Mouse (Mus musculus) urinary bladder, postnatal 25 days (tissue): ENCODE data around the gene Rai1.

Experiments used
- DNase-seq: peaks from one replicate; pipeline ENCODE4 v3.0.0; 2022; ENCODE audit warnings: low spot score

The Rai1 gene

DNA sequence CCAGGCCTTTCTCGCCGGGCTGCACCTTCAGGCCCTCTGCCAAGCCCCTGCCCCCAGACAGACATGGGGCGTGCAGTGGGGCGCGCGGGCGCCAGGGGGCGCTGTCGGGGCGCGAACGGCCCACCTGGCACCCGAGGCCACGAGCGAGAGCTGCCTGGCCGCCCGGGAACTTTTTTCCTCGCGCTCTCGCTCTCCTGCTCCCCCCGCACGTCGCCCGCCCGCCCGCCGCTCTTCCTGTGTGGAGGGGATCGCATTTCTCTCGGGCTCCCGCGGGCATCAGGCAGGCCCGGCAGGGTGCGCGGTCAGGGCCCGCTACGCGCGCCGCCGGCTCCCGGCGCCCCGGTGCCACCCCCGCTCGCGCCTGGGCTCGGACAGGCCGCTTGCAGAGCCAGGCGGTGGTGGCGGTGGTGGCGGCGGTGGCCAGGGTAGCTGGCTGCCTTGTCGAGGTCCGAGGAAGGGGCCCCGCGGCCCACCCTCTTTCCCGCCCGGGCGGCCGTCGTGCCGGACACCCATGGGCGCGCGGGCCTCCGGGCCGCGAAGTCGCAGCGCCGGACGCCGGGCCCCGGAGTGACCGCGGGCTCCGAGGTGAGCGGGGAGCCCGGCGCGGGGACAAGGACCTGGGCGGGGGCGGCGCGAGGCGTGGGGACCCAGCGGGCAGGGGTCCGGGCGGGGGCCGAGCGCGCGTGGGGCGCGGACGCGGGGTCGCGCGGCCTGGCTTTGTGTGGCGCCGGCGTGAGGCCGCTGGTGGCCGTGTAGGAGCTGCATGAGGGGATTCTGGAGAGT is at the start of gene Rai1:
Gene Rai1 (plus strand): TSS at position 204 of the 783 bp plus-strand sequence.
- peak; percentile 93 for DNase-seq

DNA sequence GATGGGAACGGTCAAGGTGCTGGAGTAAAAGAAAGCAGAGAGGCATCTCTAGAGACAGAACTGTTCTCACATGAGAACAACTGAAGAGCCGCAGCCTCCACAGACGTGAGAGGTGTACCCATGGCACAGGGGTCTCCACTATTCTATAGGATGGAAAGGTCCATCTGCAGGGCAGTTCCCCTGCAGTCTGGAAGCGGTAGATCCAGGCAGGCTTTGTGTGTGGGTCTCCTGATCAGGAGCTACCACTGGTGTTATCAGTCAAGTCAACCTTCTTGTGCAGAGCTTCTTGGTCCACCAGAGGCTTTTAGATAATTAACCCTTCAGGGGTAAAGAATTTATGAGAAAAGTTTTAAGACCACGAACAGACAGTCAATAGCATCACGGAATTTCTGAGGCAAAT is 48.3 kb upstream of the Rai1 start:
- DNase-seq: no peak

DNA sequence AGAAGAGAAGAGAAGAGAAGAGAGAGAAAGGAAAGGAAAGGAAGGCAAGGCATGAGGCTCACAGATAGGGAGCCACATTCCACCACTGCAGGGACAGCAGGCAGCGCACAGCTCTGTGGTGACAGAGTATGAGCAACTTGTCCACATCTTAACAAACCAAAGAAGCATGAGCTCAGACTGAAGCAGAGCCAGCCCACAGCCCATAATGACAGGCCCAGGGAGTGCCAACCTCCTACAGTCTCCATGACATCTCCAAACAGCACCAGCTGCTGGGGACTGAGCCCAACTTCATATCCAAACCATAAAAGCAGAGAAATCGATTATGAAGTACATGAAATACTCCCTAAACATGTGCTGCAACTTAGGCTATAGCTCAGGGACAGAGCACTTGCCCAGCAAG is 46.8 kb upstream of the Rai1 start:
- DNase-seq: no peak

DNA sequence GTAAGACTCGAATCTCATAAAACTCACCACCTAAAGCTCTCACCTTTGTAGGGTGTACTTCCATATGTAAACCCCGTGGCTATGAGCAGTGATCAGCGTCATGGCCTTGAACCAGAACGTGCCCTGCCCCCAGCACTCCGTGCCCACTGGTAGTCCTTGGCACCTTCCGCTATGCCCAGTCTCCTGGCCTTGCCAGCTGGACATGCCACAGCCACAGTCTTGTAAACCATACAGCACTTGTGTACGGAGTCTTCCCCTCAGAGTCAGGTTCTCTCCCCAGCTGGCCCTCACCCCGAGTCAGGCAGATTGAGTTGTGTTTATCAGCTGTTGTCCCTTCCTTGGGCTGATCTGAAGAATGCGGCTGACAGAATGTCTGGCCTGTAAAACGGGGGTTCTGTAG is 46.4 kb upstream of the Rai1 start:
- DNase-seq: no peak

DNA sequence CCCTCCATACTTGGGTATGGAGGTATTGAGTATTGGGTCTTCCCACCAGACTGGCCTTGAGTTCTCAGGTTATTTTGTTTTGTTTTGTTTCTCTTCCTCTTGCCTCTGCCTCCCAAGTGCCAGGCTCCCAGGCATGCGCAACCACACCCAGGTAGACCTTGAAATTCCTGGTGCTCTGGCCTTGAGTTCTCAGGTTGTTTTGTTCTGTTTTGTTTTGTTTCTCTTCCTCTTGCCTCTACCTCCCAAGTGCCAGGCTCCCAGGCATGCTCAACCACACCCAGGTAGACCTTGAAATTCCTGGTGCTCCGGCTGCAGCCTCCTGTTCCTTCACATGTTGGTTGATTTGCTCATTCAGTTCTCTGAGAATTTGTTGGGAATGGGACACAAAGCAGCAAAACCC is 44.8 kb upstream of the Rai1 start:
- DNase-seq: no peak

DNA sequence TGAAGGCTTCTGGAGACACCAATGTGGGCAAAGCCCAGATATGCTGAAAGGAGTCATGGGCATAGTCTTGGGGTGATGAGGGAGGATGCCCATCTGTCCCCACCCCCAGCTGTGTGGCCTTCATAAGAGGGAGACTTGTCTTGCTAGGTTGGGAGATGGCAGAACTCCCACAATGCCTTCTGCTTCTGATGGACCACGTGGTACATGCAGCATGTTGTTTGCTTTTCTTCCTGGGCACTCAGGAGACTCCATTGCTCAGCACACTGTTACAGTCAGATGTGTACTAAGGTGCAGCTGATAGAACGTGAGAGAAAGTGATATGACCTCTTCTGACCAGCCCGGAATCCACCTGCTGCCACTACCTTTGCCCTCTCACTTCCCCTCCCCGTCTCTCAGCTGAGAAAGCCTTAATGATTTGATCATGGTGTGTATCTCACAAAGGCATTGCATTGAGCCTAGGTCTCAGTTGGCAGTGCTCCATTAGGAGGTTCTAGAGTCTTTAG is 43.3 kb upstream of the Rai1 start:
- no peak for DNase-seq

DNA sequence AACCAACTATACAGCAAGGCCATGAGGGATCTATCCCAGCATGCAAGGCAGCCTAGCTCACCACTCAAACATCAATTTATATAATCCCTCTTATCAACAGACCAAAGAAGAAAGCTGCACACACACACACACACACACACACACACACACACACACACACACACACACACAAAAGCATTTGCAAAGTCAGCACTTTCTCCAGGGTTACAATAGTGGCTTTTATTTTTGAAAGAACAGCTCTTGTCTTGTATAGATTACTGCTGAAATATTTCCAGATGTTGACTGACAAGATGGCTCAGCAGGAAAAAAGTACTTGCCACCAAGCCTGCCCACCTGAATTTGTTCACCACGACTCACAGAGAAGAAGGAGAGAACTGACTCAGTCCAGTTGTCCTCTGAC is 39.5 kb upstream of the Rai1 start:
- DNase-seq: no peak

DNA sequence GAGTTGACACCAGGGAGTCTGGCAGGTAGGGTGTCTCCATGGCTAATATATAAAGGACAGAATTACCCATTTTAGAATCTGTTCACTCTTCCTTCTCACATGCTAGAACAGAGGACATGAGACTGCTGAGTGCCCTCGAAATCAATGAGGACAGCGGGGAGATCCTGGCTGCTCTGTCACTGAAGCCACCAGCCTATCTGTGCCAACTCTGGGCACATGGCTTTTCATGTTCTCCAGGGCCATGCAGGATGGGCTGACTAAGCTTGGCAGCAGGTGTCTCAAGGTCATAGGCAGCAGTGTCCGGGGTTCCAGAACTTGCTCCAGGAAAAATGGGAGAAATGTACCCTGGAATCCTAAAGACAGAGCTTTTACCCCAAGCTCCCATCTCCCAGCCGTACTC is 37.2 kb upstream of the Rai1 start:
- DNase-seq: no peak

DNA sequence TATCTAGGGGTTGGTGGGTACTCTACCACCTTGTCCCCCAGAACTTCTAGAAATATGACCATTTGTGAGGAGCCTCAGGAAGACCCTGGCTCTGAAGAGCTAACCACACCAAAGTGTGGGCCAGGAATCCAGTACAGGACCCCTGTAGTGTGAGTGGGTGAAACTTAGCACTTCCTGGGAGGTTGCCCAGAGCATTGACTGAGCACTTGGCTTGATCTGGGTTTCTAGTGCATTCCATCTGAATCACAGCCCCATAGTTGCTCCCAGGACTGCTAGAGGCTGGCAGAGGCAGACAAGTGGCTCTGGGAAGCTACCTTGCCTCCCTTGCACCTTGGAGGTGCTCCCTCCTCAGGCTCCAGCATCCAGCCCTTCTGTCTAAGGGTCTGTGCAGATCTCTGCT is 36.2 kb upstream of the Rai1 start:
- no peak for DNase-seq

DNA sequence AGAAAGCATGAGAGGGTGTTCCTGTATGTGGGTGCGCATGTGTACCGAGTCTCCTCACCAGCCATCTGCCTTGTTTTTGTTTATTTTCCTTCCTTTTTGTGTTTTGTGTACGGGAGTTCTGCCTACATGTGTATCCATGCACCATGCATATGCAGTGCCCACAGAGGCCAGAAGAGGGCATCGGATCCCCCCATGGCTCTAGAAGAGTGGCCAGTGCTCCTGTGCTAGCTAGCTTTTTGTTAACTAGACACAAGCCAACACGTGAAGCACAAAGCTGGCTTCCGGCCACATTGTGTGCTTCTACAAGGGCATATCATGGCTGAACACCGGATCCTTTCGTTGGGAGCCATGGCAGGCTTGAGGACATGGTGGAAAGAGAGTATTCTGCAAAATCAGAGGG is 34.2 kb upstream of the Rai1 start:
- peak; percentile 35 for DNase-seq

DNA sequence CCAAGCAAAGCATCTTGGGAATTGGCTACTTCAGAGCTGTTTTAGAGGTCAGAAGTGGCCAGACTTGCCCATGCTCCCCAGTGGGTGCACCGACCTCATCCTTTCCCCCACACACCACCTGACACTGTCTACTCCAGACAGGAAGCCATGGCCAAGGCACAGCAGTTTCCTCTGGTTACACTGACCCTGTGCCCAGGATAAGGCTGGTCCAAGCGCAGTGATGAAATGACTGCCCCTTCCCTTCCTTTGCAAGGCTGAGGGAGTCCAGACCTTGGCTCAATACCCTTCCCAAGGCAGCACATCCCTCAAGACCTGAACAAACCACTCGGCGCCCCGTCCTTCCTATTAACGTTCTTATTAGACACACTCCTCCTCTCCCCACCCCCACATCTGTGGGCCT is 33.6 kb upstream of the Rai1 start:
- no peak for DNase-seq

DNA sequence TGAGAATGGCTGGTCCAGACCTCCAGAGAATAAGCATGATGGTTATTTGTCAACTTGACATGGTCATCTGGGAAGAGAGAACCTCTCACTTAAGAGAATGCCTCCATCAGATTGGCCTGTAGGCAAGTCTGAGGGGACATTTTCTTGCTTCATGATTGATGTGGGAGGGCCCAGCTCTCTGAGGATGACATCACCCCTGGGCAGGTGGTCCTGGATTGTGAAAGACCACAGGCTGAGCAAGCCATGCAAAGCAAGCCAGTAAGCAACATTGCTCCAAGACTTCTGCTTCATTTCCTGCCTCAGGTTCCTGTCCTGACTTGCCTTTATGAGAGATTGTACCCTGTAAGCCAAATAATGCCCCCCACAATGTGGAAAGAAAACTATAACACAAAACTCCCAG is 31.7 kb upstream of the Rai1 start:
- no peak for DNase-seq

DNA sequence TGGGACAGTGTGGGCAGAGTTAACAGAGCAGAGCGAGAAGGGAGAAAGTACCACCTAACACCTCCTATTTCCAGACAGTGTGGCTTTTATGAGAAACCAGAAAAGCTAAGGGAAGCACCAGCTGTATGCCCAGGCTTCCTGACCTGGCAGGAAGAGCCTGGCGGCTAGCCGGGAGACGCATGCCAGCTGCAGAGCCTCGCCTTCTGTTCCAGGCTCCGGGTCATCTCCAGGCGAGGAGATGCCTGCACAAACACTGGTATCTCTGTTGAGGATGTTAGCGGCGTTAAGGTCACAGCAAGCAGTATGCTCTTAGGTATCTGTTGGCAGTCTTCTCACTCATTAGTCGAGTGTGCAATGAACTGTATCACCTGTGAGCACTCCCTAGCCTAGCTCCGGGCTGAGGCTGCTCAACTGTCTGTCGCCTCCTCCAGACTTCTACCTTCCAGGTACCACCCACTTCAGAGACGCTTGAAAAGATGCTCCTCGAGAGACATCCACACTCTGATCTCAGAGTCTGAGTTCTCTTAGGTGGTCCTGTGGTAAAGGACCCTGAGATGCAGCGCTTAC is 30.8 kb upstream of the Rai1 start:
- no peak for DNase-seq

DNA sequence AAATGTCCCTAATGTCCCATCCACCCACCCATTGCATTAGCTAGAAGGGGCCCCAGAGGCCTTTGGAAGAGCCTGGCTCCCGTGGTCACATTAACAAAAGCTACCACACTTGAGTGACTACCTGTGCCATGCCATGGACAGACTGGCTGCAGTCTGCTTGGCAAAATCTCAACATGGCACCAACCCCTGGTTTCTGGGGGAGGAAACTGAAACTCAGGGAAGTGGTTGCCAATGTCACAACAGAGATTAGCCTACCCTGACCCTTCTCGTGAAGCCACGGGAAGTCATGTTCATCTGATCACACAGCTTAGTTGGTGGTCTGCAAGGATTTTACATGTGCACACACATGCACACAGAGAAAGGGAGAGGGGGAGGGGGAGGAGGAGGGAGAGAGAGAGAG is 28.6 kb upstream of the Rai1 start:
- DNase-seq: no peak

DNA sequence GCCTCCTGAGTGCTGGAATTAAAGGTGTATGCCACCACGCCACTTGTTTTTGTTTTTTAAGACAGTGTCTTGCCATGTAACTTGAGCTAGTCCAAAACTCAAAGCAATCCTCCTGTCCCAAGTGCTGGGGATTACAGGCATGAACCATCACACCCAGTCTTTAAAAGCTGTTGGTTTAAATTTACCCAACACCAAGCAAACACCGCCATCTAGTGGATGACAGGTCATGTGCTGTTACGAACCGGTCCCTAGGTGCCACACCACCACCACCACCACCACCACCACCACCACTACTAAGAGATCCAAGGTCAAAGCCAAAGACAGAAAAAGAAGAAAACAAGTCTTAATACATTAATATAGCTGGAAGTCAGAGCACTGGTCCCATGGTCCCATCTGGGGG is 28.0 kb upstream of the Rai1 start:
- DNase-seq: peak; percentile 60

DNA sequence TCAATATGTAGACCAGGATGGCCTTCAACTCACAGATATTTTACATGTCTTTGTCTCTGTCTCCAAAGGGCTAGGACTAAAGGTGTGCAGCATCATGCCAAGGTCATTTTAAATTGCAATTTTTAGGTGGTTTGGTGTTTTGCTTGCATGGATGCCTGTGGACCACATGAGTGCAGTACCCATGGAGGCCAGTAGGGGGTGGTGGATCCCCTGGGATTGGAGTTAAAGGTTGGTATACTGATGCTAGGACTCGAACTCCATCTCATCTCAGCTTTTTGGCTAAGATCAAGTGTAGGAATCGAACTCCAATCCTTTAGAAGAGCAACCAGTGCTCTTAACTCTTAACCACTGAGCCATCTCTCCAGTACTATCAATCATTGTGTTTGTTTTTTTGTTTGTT is 20.2 kb upstream of the Rai1 start:
- peak; percentile 45 for DNase-seq

DNA sequence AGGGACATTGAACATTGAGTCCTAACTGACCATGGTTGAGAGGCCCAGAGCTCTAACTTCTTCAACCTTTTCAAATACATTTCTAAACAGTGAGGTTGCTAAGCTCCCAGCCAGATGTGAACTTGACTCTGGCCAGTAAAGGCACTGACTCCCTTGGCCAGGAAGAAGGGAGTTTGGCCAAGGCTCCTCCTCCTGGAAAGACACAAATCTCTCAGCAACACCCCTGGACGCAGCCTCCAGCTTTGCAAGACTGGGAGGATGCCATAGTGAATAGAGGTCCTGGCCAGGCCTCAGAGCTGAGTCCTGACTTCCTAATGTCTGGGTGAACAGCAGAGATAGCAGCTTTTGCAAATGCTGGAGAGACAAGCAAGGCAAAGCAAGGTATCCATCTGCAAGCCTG is 18.1 kb upstream of the Rai1 start:
- DNase-seq: no peak

DNA sequence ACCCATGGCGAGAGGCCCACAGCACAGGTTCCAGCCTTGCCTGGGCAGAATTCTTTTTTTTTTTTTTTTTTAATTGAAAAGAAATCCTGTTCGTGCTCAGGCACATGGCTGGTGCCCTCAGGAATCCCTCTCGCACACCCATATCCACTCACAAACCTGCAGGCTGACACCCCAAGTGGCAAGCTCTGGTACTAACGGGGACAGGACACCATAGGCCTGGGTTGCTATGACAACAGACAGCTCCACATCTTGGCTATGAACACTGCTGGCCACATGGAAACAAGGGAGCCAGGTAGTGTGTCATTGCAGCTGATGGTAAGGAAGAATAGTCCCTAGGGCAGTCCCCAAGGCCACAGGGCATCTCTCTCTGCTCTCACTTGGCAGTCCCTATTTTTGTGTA is 15.9 kb upstream of the Rai1 start:
- no peak for DNase-seq

DNA sequence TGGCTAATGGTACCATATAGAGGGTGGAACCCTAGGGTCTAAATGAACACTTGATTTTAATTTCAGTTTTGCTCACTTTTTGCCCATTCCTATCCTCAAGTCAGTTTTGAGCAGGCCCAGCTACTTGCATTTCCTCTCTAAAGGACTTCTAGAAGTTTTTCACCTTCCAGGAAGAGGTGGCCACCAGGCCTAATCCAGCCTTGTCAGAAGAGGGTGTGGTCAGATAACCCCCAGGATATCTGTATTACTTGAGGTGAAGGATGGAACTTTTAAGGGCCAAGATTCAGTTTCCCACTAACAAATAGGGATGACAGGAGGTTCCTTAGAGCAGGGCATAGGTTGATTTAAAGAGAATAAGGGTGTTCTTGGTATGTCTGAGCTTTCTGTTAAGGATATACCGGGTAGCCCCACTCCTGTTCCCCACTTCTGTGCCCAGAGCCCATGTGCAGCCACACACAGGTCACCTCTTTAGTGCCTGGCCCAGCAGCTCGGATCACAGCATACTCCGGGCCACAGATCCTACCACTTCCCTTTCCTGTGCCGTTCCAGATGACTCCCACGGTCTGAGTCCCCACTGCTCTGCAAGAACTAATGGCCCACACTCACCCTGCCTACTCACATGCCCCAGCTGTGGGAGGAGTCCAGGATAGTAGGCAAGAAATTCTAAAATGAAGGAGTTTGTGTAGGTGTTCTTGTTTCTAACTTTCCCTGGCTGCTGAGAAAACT is 14.0 kb upstream of the Rai1 start:
- no peak for DNase-seq

DNA sequence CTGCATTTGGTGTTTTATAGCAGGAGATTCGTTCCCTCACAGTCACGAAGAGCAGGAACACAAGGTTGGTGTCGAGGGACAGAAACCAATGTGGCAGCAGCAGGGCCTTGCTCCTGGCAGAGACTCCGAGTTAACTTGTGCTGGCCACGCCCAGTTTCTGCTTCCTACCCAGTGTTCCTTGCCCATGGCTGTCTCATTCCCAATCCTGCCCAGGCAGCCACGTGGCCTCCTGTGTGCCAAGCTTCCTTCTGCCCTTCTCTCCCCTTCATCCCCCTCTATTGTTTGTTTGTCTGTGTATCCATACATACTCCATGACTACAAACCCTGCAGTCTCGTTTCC is 13.4 kb upstream of the Rai1 start:
- DNase-seq: no peak

DNA sequence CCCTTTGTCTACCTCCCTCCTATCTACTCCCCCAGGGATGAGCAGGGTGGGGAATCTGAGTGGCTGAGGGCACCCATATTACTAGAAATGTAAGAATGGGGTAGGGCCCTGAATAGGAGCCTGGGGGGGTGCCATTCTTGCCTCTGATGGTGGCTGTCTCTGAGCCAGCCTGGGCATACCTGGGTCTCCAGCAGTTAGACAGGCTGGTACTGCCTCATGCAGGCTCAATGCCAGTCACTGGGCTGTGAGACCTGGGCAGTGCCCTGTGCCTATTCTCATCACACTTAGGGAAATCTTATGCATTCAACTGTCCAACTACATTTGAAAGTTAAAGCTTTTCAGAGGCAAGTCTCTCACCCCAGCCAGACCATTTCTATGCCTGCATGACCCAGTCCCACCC is 11.6 kb upstream of the Rai1 start:
- no peak for DNase-seq

DNA sequence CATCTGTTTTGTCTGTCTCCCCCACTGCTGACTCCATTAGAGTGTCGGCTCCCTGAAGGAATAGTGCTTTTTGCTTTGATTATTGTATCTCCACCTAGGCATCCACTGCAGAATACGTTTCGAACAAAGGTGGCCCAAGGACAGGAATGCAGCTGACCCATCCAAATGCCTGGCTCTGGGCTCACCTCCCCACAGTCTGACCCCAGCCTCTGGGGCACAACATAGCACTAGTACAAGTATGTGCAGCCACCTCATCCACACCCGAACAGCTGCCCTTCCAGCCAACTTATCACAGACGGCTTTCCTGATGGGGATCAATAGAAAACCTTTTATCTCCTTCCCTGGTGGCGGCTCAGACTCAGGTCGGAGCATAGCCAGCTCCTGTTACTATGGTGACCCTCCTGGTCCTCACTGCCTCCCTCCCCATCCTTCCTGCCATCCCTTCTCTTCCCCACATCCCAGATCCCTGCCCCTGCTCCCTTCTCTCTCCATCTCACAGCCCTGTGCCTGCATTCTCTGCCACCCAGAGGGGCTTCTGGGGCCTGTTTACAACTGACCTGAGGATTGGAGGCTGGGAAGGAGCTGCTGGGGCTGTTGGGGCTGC is 10.7 kb upstream of the Rai1 start:
- no peak for DNase-seq
